Mouse (Mus musculus) adrenal gland, postnatal 4 days (tissue): ENCODE results near the gene Fcgr3. TPM values are rescaled to one million over a fixed set of nuclear protein-coding genes. Genes with fewer than 3 reads are reported as not detected.

Experiments
- DNase-seq, 2 experiments: peaks; one replicate each; pipeline ENCODE4 v3.0.0; 2021 to 2022; ENCODE audit warnings: low spot score in 2 of 2, mixed read lengths in 2 of 2
- long read RNA-seq, 2 experiments: library from polyadenylated mRNA; stranded (forward); transcript quantifications; one replicate each; pipeline ENCODE4 v2.0.0; 2021
- total RNA-seq, 2 experiments: library from RNA; stranded (reverse); gene quantifications; 2 replicates each; pipeline ENCODE4 v1.2.3; 2021

The Fcgr3 gene
- total RNA-seq, result 10 to 100 TPM; 13.8 to 15.7 TPM
- long read RNA-seq, experiment 1, transcript Fcgr3-201 (5 exons, 1,347 nt), result major isoform, 17 of 18 reads
- long read RNA-seq, experiment 1, partial matches to known transcripts, result 1 of 18 reads
- long read RNA-seq, experiment 1, other reads (novel, unspliced or antisense), result 0 of 18 reads
- long read RNA-seq, experiment 2, transcript Fcgr3-201 (5 exons, 1,347 nt), result major isoform, 12 of 17 reads
- long read RNA-seq, experiment 2, partial matches to known transcripts, result 0 of 17 reads
- long read RNA-seq, experiment 2, other reads (novel, unspliced or antisense), result 2 of 17 reads

- DNase-seq, result peak; percentile 81 to 93
These were observed at the start of gene Fcgr3 for GRCm38 (mm10) chr1:171064491-171065242. Gene Fcgr3, minus strand, starts transcription at chr1:171064935.

GRCm38 (mm10) chr1:171113873-171114299 lies 49.2 kb upstream of the Fcgr3 start, which contains the start of gene Cfap126:
Gene Cfap126, plus strand, starts transcription at chr1:171113918.
- peak; percentile 57 to 70 for DNase-seq

GRCm38 (mm10) chr1:171112986-171113385 lies 48.3 kb upstream of the Fcgr3 start:
- DNase-seq, result no peak

GRCm38 (mm10) chr1:171111781-171112575 lies 47.2 kb upstream of the Fcgr3 start:
- DNase-seq, result peak in 1 of 2 experiments; percentile 46

- peak; percentile 78 to 86 for DNase-seq
These were observed 46.5 kb upstream of the Fcgr3 start for GRCm38 (mm10) chr1:171111020-171111780.

- DNase-seq, result peak in 1 of 2 experiments; percentile 11
These were observed 45.9 kb upstream of the Fcgr3 start for GRCm38 (mm10) chr1:171110659-171111019.

- no peak for DNase-seq
These were observed 44.9 kb upstream of the Fcgr3 start for GRCm38 (mm10) chr1:171109620-171110019.

- DNase-seq, result no peak
These were observed 40.5 kb upstream of the Fcgr3 start for GRCm38 (mm10) chr1:171105226-171105625.

GRCm38 (mm10) chr1:171103179-171103840 lies 38.6 kb upstream of the Fcgr3 start:
- DNase-seq, result no peak

GRCm38 (mm10) chr1:171102547-171103177 lies 37.9 kb upstream of the Fcgr3 start:
- peak; percentile 60 to 73 for DNase-seq

GRCm38 (mm10) chr1:171101733-171102546 lies 37.2 kb upstream of the Fcgr3 start:
- DNase-seq, result peak; percentile 66 to 75

GRCm38 (mm10) chr1:171101033-171101432 lies 36.3 kb upstream of the Fcgr3 start:
- DNase-seq, result no peak

- DNase-seq, result no peak
These were observed 32.9 kb upstream of the Fcgr3 start for GRCm38 (mm10) chr1:171097612-171098011.

GRCm38 (mm10) chr1:171097136-171097535 lies 32.4 kb upstream of the Fcgr3 start:
- DNase-seq, result no peak

GRCm38 (mm10) chr1:171096110-171096964 lies 31.6 kb upstream of the Fcgr3 start:
- no peak for DNase-seq

- DNase-seq, result no peak
These were observed 29.7 kb upstream of the Fcgr3 start for GRCm38 (mm10) chr1:171094424-171094823.

GRCm38 (mm10) chr1:171090761-171091160 lies 26.0 kb upstream of the Fcgr3 start:
- no peak for DNase-seq

- no peak for DNase-seq
These were observed 25.2 kb upstream of the Fcgr3 start for GRCm38 (mm10) chr1:171089891-171090290.
